Mouse (Mus musculus): ENCODE data around the gene Marf1.
A peak's percentile ranks its signal among the peaks of the same experiment; 100 is the strongest.

Gene Marf1

GRCm38 (mm10) chr16:14137976-14138561 lies 25.1 kb downstream of the Marf1 start:
- no peak for DNase-seq (ENCODE audit: low spot score)

- no peak for DNase-seq (ENCODE audit: low spot score)
These were observed 28.1 kb downstream of the Marf1 start for GRCm38 (mm10) chr16:14135014-14135413.

GRCm38 (mm10) chr16:14131838-14132237 lies 31.3 kb downstream of the Marf1 start:
- no peak for DNase-seq (ENCODE audit: low spot score)

- DNase-seq (ENCODE audit: low spot score) = no peak
These were observed 31.8 kb downstream of the Marf1 start for GRCm38 (mm10) chr16:14131376-14131775.

- no peak for DNase-seq (ENCODE audit: low spot score)
These were observed 32.4 kb downstream of the Marf1 start for GRCm38 (mm10) chr16:14130796-14131195.

GRCm38 (mm10) chr16:14128977-14129376 lies 34.2 kb downstream of the Marf1 start:
- no peak for DNase-seq (ENCODE audit: low spot score)

GRCm38 (mm10) chr16:14125253-14125652 lies 37.9 kb downstream of the Marf1 start:
- DNase-seq (ENCODE audit: low spot score) = no peak

GRCm38 (mm10) chr16:14124709-14125108 lies 38.4 kb downstream of the Marf1 start:
- no peak for DNase-seq (ENCODE audit: low spot score)

GRCm38 (mm10) chr16:14123901-14124300 lies 39.2 kb downstream of the Marf1 start:
- DNase-seq (ENCODE audit: low spot score) = no peak

- DNase-seq (ENCODE audit: low spot score) = peak; percentile 1
These were observed 40.6 kb downstream of the Marf1 start for GRCm38 (mm10) chr16:14122586-14122985.

GRCm38 (mm10) chr16:14121563-14121962 lies 41.6 kb downstream of the Marf1 start:
- DNase-seq (ENCODE audit: low spot score) = no peak

GRCm38 (mm10) chr16:14120941-14121340 lies 42.2 kb downstream of the Marf1 start:
- no peak for DNase-seq (ENCODE audit: low spot score)

GRCm38 (mm10) chr16:14117299-14117698 lies 45.9 kb downstream of the Marf1 start:
- no peak for DNase-seq (ENCODE audit: low spot score)

GRCm38 (mm10) chr16:14112742-14113141 lies 50.4 kb downstream of the Marf1 start:
- DNase-seq (ENCODE audit: low spot score) = no peak

GRCm38 (mm10) chr16:14112133-14112532 lies 51.0 kb downstream of the Marf1 start:
- DNase-seq (ENCODE audit: low spot score) = no peak

GRCm38 (mm10) chr16:14110922-14111321 lies 52.2 kb downstream of the Marf1 start:
- DNase-seq (ENCODE audit: low spot score) = no peak

GRCm38 (mm10) chr16:14109651-14110230 lies 53.4 kb downstream of the Marf1 start:
- no peak for DNase-seq (ENCODE audit: low spot score)

- DNase-seq (ENCODE audit: low spot score) = no peak
These were observed 57.3 kb downstream of the Marf1 start for GRCm38 (mm10) chr16:14105891-14106290.

GRCm38 (mm10) chr16:14091771-14092170 lies 71.4 kb downstream of the Marf1 start:
- DNase-seq (ENCODE audit: low spot score) = no peak

GRCm38 (mm10) chr16:14089296-14089695 lies 73.9 kb downstream of the Marf1 start:
- no peak for DNase-seq (ENCODE audit: low spot score)

- DNase-seq (ENCODE audit: low spot score) = no peak
These were observed 74.9 kb downstream of the Marf1 start for GRCm38 (mm10) chr16:14088249-14088648.

GRCm38 (mm10) chr16:14082925-14083324 lies 80.2 kb downstream of the Marf1 start:
- no peak for DNase-seq (ENCODE audit: low spot score)

- no peak for DNase-seq (ENCODE audit: low spot score)
These were observed 92.5 kb downstream of the Marf1 start for GRCm38 (mm10) chr16:14070471-14071169.

Measured in embryo, embryonic 10.5 days (tissue).